Mouse (Mus musculus): ENCODE measurements around the gene Plekho2. TPM values are rescaled to one million over a fixed set of nuclear protein-coding genes. Genes with fewer than 3 reads are reported as not detected.

Plekho2 gene
- polyA plus RNA-seq, 1 experiment, result 14.6 TPM

GRCm38 (mm10) chr9:65621666-65622065, 41.8 kb upstream of the Plekho2 start:
- Histone ChIP-seq H3K4me3 (no peak overlapping the region), H3K79me2 (ENCODE audit: control insufficient read depth, insufficient read depth) (no peaks in the 10 kb centered on the region), H3K36me3 (ENCODE audit: control insufficient read depth, insufficient read depth) (no peaks in the 10 kb centered on the region), H3K4me2 (ENCODE audit: low read depth) (no peak overlapping the region), H3K27me3 (ENCODE audit: control insufficient read depth, insufficient read depth, insufficient read length) (no peaks in the 10 kb centered on the region), H3ac (ENCODE audit: control insufficient read depth, insufficient read length) (no peak overlapping the region)
- TF ChIP-seq MYOD1 (IDR thresholded peaks at IDR 0.05; ENCODE audit: control insufficient read depth in 1 of 3, insufficient read length in 2 of 3, low read depth in 2 of 3), result no peak
- no peak for TF ChIP-seq SRF (IDR thresholded peaks at IDR 0.05; ENCODE audit: control insufficient read depth, insufficient read length, low read depth)
- TF ChIP-seq REST (IDR thresholded peaks at IDR 0.05; ENCODE audit: insufficient read depth, insufficient read length), result no peak
- no peak for TF ChIP-seq TCF12 (IDR thresholded peaks at IDR 0.05; ENCODE audit: insufficient read depth, poor library complexity, severe bottlenecking)
- no peak for TF ChIP-seq MYOG (IDR thresholded peaks at IDR 0.05; ENCODE audit: control insufficient read depth in 1 of 3, insufficient read depth in 1 of 3, insufficient read length in 2 of 3, low read depth in 2 of 3)
- TF ChIP-seq TCF3 (IDR thresholded peaks at IDR 0.05; ENCODE audit: insufficient read length, low read depth), result no peak
- TF ChIP-seq USF1 (IDR thresholded peaks at IDR 0.05; ENCODE audit: low read depth), result no peak
- TF ChIP-seq POLR2AphosphoS2 (IDR thresholded peaks at IDR 0.05; ENCODE audit: insufficient read length, low read depth), result no peak
- TF ChIP-seq POLR2A (IDR thresholded peaks at IDR 0.05; ENCODE audit: insufficient read length, low read depth), result no peak
- no peak for TF ChIP-seq CEBPB (IDR thresholded peaks at IDR 0.05; ENCODE audit: insufficient read depth, poor library complexity, severe bottlenecking)

- Histone ChIP-seq H3ac (ENCODE audit: control insufficient read depth, insufficient read length) (no peak overlapping the region), H3K4me2 (ENCODE audit: low read depth) (no peak overlapping the region), H3K27me3 (ENCODE audit: control insufficient read depth, insufficient read depth, insufficient read length) (no peaks in the 10 kb centered on the region), H3K36me3 (ENCODE audit: control insufficient read depth, insufficient read depth) (no peaks in the 10 kb centered on the region), H3K4me3 (no peak overlapping the region), H3K79me2 (ENCODE audit: control insufficient read depth, insufficient read depth) (no peaks in the 10 kb centered on the region)
- TF ChIP-seq TCF12 (IDR thresholded peaks at IDR 0.05; ENCODE audit: insufficient read depth, poor library complexity, severe bottlenecking), result no peak
- no peak for TF ChIP-seq REST (IDR thresholded peaks at IDR 0.05; ENCODE audit: insufficient read depth, insufficient read length)
- no peak for TF ChIP-seq CEBPB (IDR thresholded peaks at IDR 0.05; ENCODE audit: insufficient read depth, poor library complexity, severe bottlenecking)
- TF ChIP-seq MYOD1 (IDR thresholded peaks at IDR 0.05; ENCODE audit: control insufficient read depth in 1 of 3, insufficient read length in 2 of 3, low read depth in 2 of 3), result no peak
- no peak for TF ChIP-seq TCF3 (IDR thresholded peaks at IDR 0.05; ENCODE audit: insufficient read length, low read depth)
Measured at GRCm38 (mm10) chr9:65621196-65621595, 41.4 kb upstream of the Plekho2 start.

GRCm38 (mm10) chr9:65619311-65619710, 39.5 kb upstream of the Plekho2 start:
- no peaks in the 10 kb centered on the region for H3K36me3 ChIP-seq (ENCODE audit: control insufficient read depth, insufficient read depth)
- no peaks in the 10 kb centered on the region for H3K79me2 ChIP-seq (ENCODE audit: control insufficient read depth, insufficient read depth)
- no peak overlapping the region for H3K4me3 ChIP-seq
- no peak overlapping the region for H3K4me2 ChIP-seq (ENCODE audit: low read depth)
- TF ChIP-seq E2F4 (IDR thresholded peaks at IDR 0.05; ENCODE audit: insufficient read depth), result no peak
- TF ChIP-seq MYOG (IDR thresholded peaks at IDR 0.05; ENCODE audit: control insufficient read depth in 1 of 3, insufficient read depth in 1 of 3, insufficient read length in 2 of 3, low read depth in 2 of 3), result no peak
- TF ChIP-seq MYOD1 (IDR thresholded peaks at IDR 0.05; ENCODE audit: control insufficient read depth in 1 of 3, insufficient read length in 2 of 3, low read depth in 2 of 3), result no peak
- TF ChIP-seq TCF12 (IDR thresholded peaks at IDR 0.05; ENCODE audit: insufficient read depth, poor library complexity, severe bottlenecking), result no peak
- TF ChIP-seq USF1 (IDR thresholded peaks at IDR 0.05; ENCODE audit: low read depth), result no peak
- no peak for TF ChIP-seq MAX (IDR thresholded peaks at IDR 0.05; ENCODE audit: low read depth)
- no peak for TF ChIP-seq POLR2A (IDR thresholded peaks at IDR 0.05; ENCODE audit: insufficient read length, low read depth)
- no peak for TF ChIP-seq SRF (IDR thresholded peaks at IDR 0.05; ENCODE audit: control insufficient read depth, insufficient read length, low read depth)
- TF ChIP-seq CEBPB (IDR thresholded peaks at IDR 0.05; ENCODE audit: insufficient read depth, poor library complexity, severe bottlenecking), result no peak
- TF ChIP-seq REST (IDR thresholded peaks at IDR 0.05; ENCODE audit: insufficient read depth, insufficient read length), result no peak
- TF ChIP-seq POLR2AphosphoS2 (IDR thresholded peaks at IDR 0.05; ENCODE audit: insufficient read length, low read depth), result no peak
- TF ChIP-seq TCF3 (IDR thresholded peaks at IDR 0.05; ENCODE audit: insufficient read length, low read depth), result no peak
- no peak overlapping the region for H3ac ChIP-seq (ENCODE audit: control insufficient read depth, insufficient read length)
- H3K27me3 ChIP-seq (ENCODE audit: control insufficient read depth, insufficient read depth, insufficient read length), result no peaks in the 10 kb centered on the region

- Histone ChIP-seq H3K79me2 (ENCODE audit: control insufficient read depth, insufficient read depth) (no peaks in the 10 kb centered on the region), H3ac (ENCODE audit: control insufficient read depth, insufficient read length) (no peak overlapping the region), H3K4me2 (ENCODE audit: low read depth) (no peak overlapping the region), H3K4me3 (no peak overlapping the region), H3K36me3 (ENCODE audit: control insufficient read depth, insufficient read depth) (no peaks in the 10 kb centered on the region), H3K27me3 (ENCODE audit: control insufficient read depth, insufficient read depth, insufficient read length) (no peaks in the 10 kb centered on the region)
- TF ChIP-seq CEBPB (IDR thresholded peaks at IDR 0.05; ENCODE audit: insufficient read depth, poor library complexity, severe bottlenecking), result no peak
- no peak for TF ChIP-seq MYOG (IDR thresholded peaks at IDR 0.05; ENCODE audit: control insufficient read depth in 1 of 3, insufficient read depth in 1 of 3, insufficient read length in 2 of 3, low read depth in 2 of 3)
- no peak for TF ChIP-seq MYOD1 (IDR thresholded peaks at IDR 0.05; ENCODE audit: control insufficient read depth in 1 of 3, insufficient read length in 2 of 3, low read depth in 2 of 3)
- no peak for TF ChIP-seq E2F4 (IDR thresholded peaks at IDR 0.05; ENCODE audit: insufficient read depth)
- TF ChIP-seq MAX (IDR thresholded peaks at IDR 0.05; ENCODE audit: low read depth), result no peak
- no peak for TF ChIP-seq SRF (IDR thresholded peaks at IDR 0.05; ENCODE audit: control insufficient read depth, insufficient read length, low read depth)
- no peak for TF ChIP-seq TCF12 (IDR thresholded peaks at IDR 0.05; ENCODE audit: insufficient read depth, poor library complexity, severe bottlenecking)
- TF ChIP-seq USF1 (IDR thresholded peaks at IDR 0.05; ENCODE audit: low read depth), result no peak
- no peak for TF ChIP-seq POLR2A (IDR thresholded peaks at IDR 0.05; ENCODE audit: insufficient read length, low read depth)
- no peak for TF ChIP-seq POLR2AphosphoS2 (IDR thresholded peaks at IDR 0.05; ENCODE audit: insufficient read length, low read depth)
- no peak for TF ChIP-seq REST (IDR thresholded peaks at IDR 0.05; ENCODE audit: insufficient read depth, insufficient read length)
- no peak for TF ChIP-seq TCF3 (IDR thresholded peaks at IDR 0.05; ENCODE audit: insufficient read length, low read depth)
Measured at GRCm38 (mm10) chr9:65613098-65613497, 33.3 kb upstream of the Plekho2 start.

GRCm38 (mm10) chr9:65611969-65612486, 32.2 kb upstream of the Plekho2 start:
- TF ChIP-seq E2F4 (IDR thresholded peaks at IDR 0.05; ENCODE audit: insufficient read depth) (no peak), SRF (IDR thresholded peaks at IDR 0.05; ENCODE audit: control insufficient read depth, insufficient read length, low read depth) (no peak), TCF12 (IDR thresholded peaks at IDR 0.05; ENCODE audit: insufficient read depth, poor library complexity, severe bottlenecking) (no peak)
- Histone ChIP-seq H3K79me2 (ENCODE audit: control insufficient read depth, insufficient read depth) (no peaks in the 10 kb centered on the region), H3K27me3 (ENCODE audit: control insufficient read depth, insufficient read depth, insufficient read length) (no peaks in the 10 kb centered on the region), H3K4me3 (no peak overlapping the region), H3K4me2 (ENCODE audit: low read depth) (no peak overlapping the region), H3K36me3 (ENCODE audit: control insufficient read depth, insufficient read depth) (no peaks in the 10 kb centered on the region), H3ac (ENCODE audit: control insufficient read depth, insufficient read length) (no peak overlapping the region)
